Mouse (Mus musculus): ENCODE data around the gene Gpn2. TPM values are rescaled to one million over a fixed set of nuclear protein-coding genes. Genes with fewer than 3 reads are reported as not detected.
A peak's percentile ranks its signal among the peaks of the same experiment; 100 is the strongest.

Gpn2 gene
- polyA plus RNA-seq, 1 experiment from 2014 or later = 23.2 TPM

GRCm38 (mm10) chr4:133596084-133596483 lies 11.9 kb downstream of the Gpn2 start:
- Histone ChIP-seq H3K4me2 (no peak overlapping the region), H3K4me1 (replicated peaks) (peaks cover 10% of the 10 kb centered on the region), H3K36me3 (peaks cover 17% of the 10 kb centered on the region), H3K9me3 (no peaks in the 10 kb centered on the region), H3K27me3 (peaks cover 25% of the 10 kb centered on the region), H3K27ac (no peak overlapping the region), H3K4me3 (replicated peaks) (no peak overlapping the region), H3K9ac (replicated peaks) (no peak overlapping the region)
- 80% methylated on average over 6 of the region's 6 CpGs for WGBS
- no peak for ATAC-seq (ENCODE audit: insufficient number of reproducible peaks, insufficient read depth, low FRiP score, low TSS enrichment, low read depth)

- 34% methylated on average over 4 of the region's 4 CpGs for WGBS
- H3K4me2 ChIP-seq = peak overlapping the region; percentile 69; the same call in 1 of the 2 replicates
- no peak overlapping the region for H3K27ac ChIP-seq
- H3K9me3 ChIP-seq = no peaks in the 10 kb centered on the region
- ATAC-seq (ENCODE audit: insufficient number of reproducible peaks, insufficient read depth, low FRiP score, low TSS enrichment, low read depth) = no peak
- peaks cover 51% of the 10 kb centered on the region for H3K27me3 ChIP-seq
- no peak overlapping the region for H3K9ac ChIP-seq (replicated peaks)
- peaks cover 8% of the 10 kb centered on the region; the same call in 1 of the 2 replicates for H3K36me3 ChIP-seq
- peak overlapping the region; percentile 49; the same call in 1 of the 2 replicates for H3K4me3 ChIP-seq (replicated peaks)
- peaks cover 19% of the 10 kb centered on the region for H3K4me1 ChIP-seq (replicated peaks)
These were observed 14.5 kb downstream of the Gpn2 start for GRCm38 (mm10) chr4:133598616-133599015.

- peak overlapping the region; percentile 69 for H3K4me2 ChIP-seq
- ATAC-seq (ENCODE audit: insufficient number of reproducible peaks, insufficient read depth, low FRiP score, low TSS enrichment, low read depth) = no peak
- no peaks in the 10 kb centered on the region for H3K9me3 ChIP-seq
- H3K4me3 ChIP-seq (replicated peaks) = peak overlapping the region; percentile 49
- 0 out of 2 replicates have a peak overlapping the region, but pooled peaks have one; percentile 17 for H3K27ac ChIP-seq
- peaks cover 19% of the 10 kb centered on the region for H3K4me1 ChIP-seq (replicated peaks)
- H3K27me3 ChIP-seq = peaks cover 51% of the 10 kb centered on the region
- WGBS = 19% methylated on average over 7 of the region's 7 CpGs
- H3K36me3 ChIP-seq = peaks cover 12% of the 10 kb centered on the region; the same call in 1 of the 2 replicates
- H3K9ac ChIP-seq (replicated peaks) = peak overlapping the region; percentile 53
These were observed 15.0 kb downstream of the Gpn2 start for GRCm38 (mm10) chr4:133599116-133599515.

- Histone ChIP-seq H3K9ac (replicated peaks) (peak overlapping the region; percentile 53), H3K4me2 (peak overlapping the region; percentile 69), H3K36me3 (peaks cover 14% of the 10 kb centered on the region; the same call in 1 of the 2 replicates), H3K9me3 (no peaks in the 10 kb centered on the region), H3K27me3 (peaks cover 51% of the 10 kb centered on the region), H3K4me1 (replicated peaks) (peaks cover 19% of the 10 kb centered on the region), H3K27ac (0 out of 2 replicates have a peak overlapping the region, but pooled peaks have one; percentile 13), H3K4me3 (replicated peaks) (peak overlapping the region; percentile 49)
- peak; percentile 91 for ATAC-seq (ENCODE audit: insufficient number of reproducible peaks, insufficient read depth, low FRiP score, low TSS enrichment, low read depth)
- WGBS = under 1% methylated on average over 50 of the region's 50 CpGs
These were observed 15.5 kb downstream of the Gpn2 start for GRCm38 (mm10) chr4:133599571-133600073.

GRCm38 (mm10) chr4:133600306-133600705 lies 16.1 kb downstream of the Gpn2 start:
- Histone ChIP-seq H3K4me3 (replicated peaks) (peak overlapping the region; percentile 49), H3K4me1 (replicated peaks) (peaks cover 19% of the 10 kb centered on the region), H3K27me3 (peaks cover 51% of the 10 kb centered on the region), H3K4me2 (peak overlapping the region; percentile 69), H3K27ac (no peak overlapping the region), H3K36me3 (peaks cover 21% of the 10 kb centered on the region), H3K9me3 (no peaks in the 10 kb centered on the region), H3K9ac (replicated peaks) (peak overlapping the region; percentile 53)
- 12% methylated on average over 9 of the region's 9 CpGs for WGBS
- no peak for ATAC-seq (ENCODE audit: insufficient number of reproducible peaks, insufficient read depth, low FRiP score, low TSS enrichment, low read depth)

GRCm38 (mm10) chr4:133601721-133602218 lies 17.6 kb downstream of the Gpn2 start, which contains the start of gene Sfn:
Gene Sfn (minus strand): TSS chr4:133602168.
- no peaks in the 10 kb centered on the region for H3K9me3 ChIP-seq
- H3K4me3 ChIP-seq (replicated peaks) = peak within 1 kb of the TSS; percentile 30
- H3K27me3 ChIP-seq = peaks cover 51% of the 10 kb centered on the region
- H3K36me3 ChIP-seq = peaks cover 36% of the 10 kb centered on the region
- peak within 1 kb of the TSS; percentile 48 for H3K4me2 ChIP-seq
- 3% methylated on average over 16 of the region's 16 CpGs for WGBS
- H3K4me1 ChIP-seq (replicated peaks) = peaks cover 19% of the 10 kb centered on the region
- H3K9ac ChIP-seq (replicated peaks) = no peak within 1 kb of the TSS; the same call in none of the 2 replicates
- H3K27ac ChIP-seq = no peak within 1 kb of the TSS
- ATAC-seq (ENCODE audit: insufficient number of reproducible peaks, insufficient read depth, low FRiP score, low TSS enrichment, low read depth) = no peak

GRCm38 (mm10) chr4:133603056-133603455 lies 18.9 kb downstream of the Gpn2 start:
- no peak overlapping the region for H3K4me2 ChIP-seq
- no peak overlapping the region for H3K4me3 ChIP-seq (replicated peaks)
- 90% methylated on average over 5 of the region's 5 CpGs for WGBS
- no peak for ATAC-seq (ENCODE audit: insufficient number of reproducible peaks, insufficient read depth, low FRiP score, low TSS enrichment, low read depth)
- no peak overlapping the region for H3K27ac ChIP-seq
- H3K36me3 ChIP-seq = peaks cover 48% of the 10 kb centered on the region
- H3K4me1 ChIP-seq (replicated peaks) = peaks cover 19% of the 10 kb centered on the region
- H3K9ac ChIP-seq (replicated peaks) = no peak overlapping the region; the same call in 1 of the 2 replicates
- H3K27me3 ChIP-seq = peaks cover 51% of the 10 kb centered on the region
- H3K9me3 ChIP-seq = no peaks in the 10 kb centered on the region

- 83% methylated on average over 7 of the region's 7 CpGs for WGBS
These were observed 20.0 kb downstream of the Gpn2 start for GRCm38 (mm10) chr4:133604175-133604574.

GRCm38 (mm10) chr4:133604856-133605255 lies 20.7 kb downstream of the Gpn2 start:
- no peak overlapping the region for H3K4me2 ChIP-seq
- ATAC-seq (ENCODE audit: insufficient number of reproducible peaks, insufficient read depth, low FRiP score, low TSS enrichment, low read depth) = no peak
- no peaks in the 10 kb centered on the region for H3K9me3 ChIP-seq
- no peak overlapping the region for H3K9ac ChIP-seq (replicated peaks)
- H3K27ac ChIP-seq = no peak overlapping the region
- H3K36me3 ChIP-seq = peaks cover 66% of the 10 kb centered on the region
- no peak overlapping the region for H3K4me3 ChIP-seq (replicated peaks)
- 64% methylated on average over 6 of the region's 6 CpGs for WGBS
- peaks cover 13% of the 10 kb centered on the region for H3K4me1 ChIP-seq (replicated peaks)
- peaks cover 36% of the 10 kb centered on the region for H3K27me3 ChIP-seq

More at GRCm38 (mm10) chr4:133604175-133604574, 20.0 kb downstream of the Gpn2 start:
- H3K4me3 ChIP-seq (replicated peaks) = no peak overlapping the region
- H3K36me3 ChIP-seq = peaks cover 60% of the 10 kb centered on the region
- H3K27me3 ChIP-seq = peaks cover 40% of the 10 kb centered on the region
- H3K9ac ChIP-seq (replicated peaks) = no peak overlapping the region
- H3K4me2 ChIP-seq = no peak overlapping the region
- no peaks in the 10 kb centered on the region for H3K9me3 ChIP-seq
- peaks cover 15% of the 10 kb centered on the region for H3K4me1 ChIP-seq (replicated peaks)
- no peak for ATAC-seq (ENCODE audit: insufficient number of reproducible peaks, insufficient read depth, low FRiP score, low TSS enrichment, low read depth)
- H3K27ac ChIP-seq = no peak overlapping the region

GRCm38 (mm10) chr4:133605330-133605729 lies 21.2 kb downstream of the Gpn2 start:
- no peak for ATAC-seq (ENCODE audit: insufficient number of reproducible peaks, insufficient read depth, low FRiP score, low TSS enrichment, low read depth)
- 63% methylated on average over 9 of the region's 9 CpGs for WGBS
- Histone ChIP-seq H3K4me1 (replicated peaks) (peaks cover 9% of the 10 kb centered on the region), H3K36me3 (peaks cover 71% of the 10 kb centered on the region), H3K4me2 (no peak overlapping the region), H3K27me3 (peaks cover 32% of the 10 kb centered on the region), H3K9me3 (no peaks in the 10 kb centered on the region), H3K27ac (peak overlapping the region; percentile 59; the same call in 1 of the 2 replicates), H3K4me3 (replicated peaks) (no peak overlapping the region), H3K9ac (replicated peaks) (no peak overlapping the region)

- Histone ChIP-seq H3K27ac (0 out of 2 replicates have a peak overlapping the region, but pooled peaks have one; percentile 4), H3K27me3 (peaks cover 14% of the 10 kb centered on the region), H3K9me3 (peaks cover 5% of the 10 kb centered on the region), H3K4me1 (replicated peaks) (peaks cover under 1% of the 10 kb centered on the region), H3K9ac (replicated peaks) (no peak overlapping the region), H3K4me2 (no peak overlapping the region), H3K4me3 (replicated peaks) (no peak overlapping the region), H3K36me3 (peaks cover 86% of the 10 kb centered on the region)
- WGBS = 71% methylated on average over 10 of the region's 10 CpGs
- no peak for ATAC-seq (ENCODE audit: insufficient number of reproducible peaks, insufficient read depth, low FRiP score, low TSS enrichment, low read depth)
These were observed 23.1 kb downstream of the Gpn2 start for GRCm38 (mm10) chr4:133607284-133607683.

Measured in limb, embryonic 12.5 days (tissue).